Mouse (Mus musculus): ENCODE data around the gene Zswim7.
"Not testable (repeated sequence)": the region's sequence is repeated elsewhere in the genome, so short reads cannot be mapped to it uniquely, and the experiment has no call there.

Zswim7 gene

GRCm38 (mm10) chr11:62280675-62281600, at the start of gene Zswim7, which contains the start of gene Ttc19:
Zswim7 (minus strand) TSS chr11:62281375.
Ttc19 (plus strand) TSS chr11:62281473.
- DNase-seq (ENCODE audit: low read depth, low spot score): peak; percentile 97

- DNase-seq (ENCODE audit: low read depth, low spot score): no peak
Observed at GRCm38 (mm10) chr11:62323659-62324058, 42.5 kb upstream of the Zswim7 start.

- DNase-seq (ENCODE audit: low read depth, low spot score): no peak
Observed at GRCm38 (mm10) chr11:62320097-62320496, 38.9 kb upstream of the Zswim7 start.

- DNase-seq (ENCODE audit: low read depth, low spot score): no peak
Observed at GRCm38 (mm10) chr11:62317746-62318145, 36.6 kb upstream of the Zswim7 start.

GRCm38 (mm10) chr11:62314984-62315383, 33.8 kb upstream of the Zswim7 start:
- no peak for DNase-seq (ENCODE audit: low read depth, low spot score)

- DNase-seq (ENCODE audit: low read depth, low spot score): no peak
Observed at GRCm38 (mm10) chr11:62309296-62309695, 28.1 kb upstream of the Zswim7 start.

- no peak for DNase-seq (ENCODE audit: low read depth, low spot score)
Observed at GRCm38 (mm10) chr11:62305866-62306265, 24.7 kb upstream of the Zswim7 start.

GRCm38 (mm10) chr11:62298883-62299282, 17.7 kb upstream of the Zswim7 start:
- no peak for DNase-seq (ENCODE audit: low read depth, low spot score)

- no peak for DNase-seq (ENCODE audit: low read depth, low spot score)
Observed at GRCm38 (mm10) chr11:62294121-62294520, 12.9 kb upstream of the Zswim7 start.

GRCm38 (mm10) chr11:62287700-62288099, 6.5 kb upstream of the Zswim7 start:
- DNase-seq (ENCODE audit: low read depth, low spot score): no peak

- no peak for DNase-seq (ENCODE audit: low read depth, low spot score)
Observed at GRCm38 (mm10) chr11:62285020-62285419, 3.8 kb upstream of the Zswim7 start.

GRCm38 (mm10) chr11:62284020-62284419, 2.8 kb upstream of the Zswim7 start:
- not testable (repeated sequence) for DNase-seq (ENCODE audit: low read depth, low spot score)

- no peak for DNase-seq (ENCODE audit: low read depth, low spot score)
Observed at GRCm38 (mm10) chr11:62281601-62281997, 424 bp upstream of the Zswim7 start.

GRCm38 (mm10) chr11:62278027-62278426, 3.1 kb downstream of the Zswim7 start:
- peak; percentile 57 for DNase-seq (ENCODE audit: low read depth, low spot score)

- DNase-seq (ENCODE audit: low read depth, low spot score): no peak
Observed at GRCm38 (mm10) chr11:62277086-62277485, 4.1 kb downstream of the Zswim7 start.

- no peak for DNase-seq (ENCODE audit: low read depth, low spot score)
Observed at GRCm38 (mm10) chr11:62270851-62271250, 10.3 kb downstream of the Zswim7 start.

GRCm38 (mm10) chr11:62269097-62269496, 12.1 kb downstream of the Zswim7 start:
- no peak for DNase-seq (ENCODE audit: low read depth, low spot score)

- no peak for DNase-seq (ENCODE audit: low read depth, low spot score)
Observed at GRCm38 (mm10) chr11:62268381-62268780, 12.8 kb downstream of the Zswim7 start.

- DNase-seq (ENCODE audit: low read depth, low spot score): no peak
Observed at GRCm38 (mm10) chr11:62266466-62267214, 14.5 kb downstream of the Zswim7 start.

- DNase-seq (ENCODE audit: low read depth, low spot score): no peak
Observed at GRCm38 (mm10) chr11:62265642-62266041, 15.5 kb downstream of the Zswim7 start.

GRCm38 (mm10) chr11:62264018-62264417, 17.2 kb downstream of the Zswim7 start:
- DNase-seq (ENCODE audit: low read depth, low spot score): no peak

- no peak for DNase-seq (ENCODE audit: low read depth, low spot score)
Observed at GRCm38 (mm10) chr11:62263599-62263998, 17.6 kb downstream of the Zswim7 start.
